Mouse (Mus musculus): ENCODE data around the gene Aldh4a1. TPM values are rescaled to one million over a fixed set of nuclear protein-coding genes. Genes with fewer than 3 reads are reported as not detected.
A peak's percentile ranks its signal among the peaks of the same experiment; 100 is the strongest.

The Aldh4a1 gene
- polyA plus RNA-seq, 1 experiment: 22.5 TPM

DNA sequence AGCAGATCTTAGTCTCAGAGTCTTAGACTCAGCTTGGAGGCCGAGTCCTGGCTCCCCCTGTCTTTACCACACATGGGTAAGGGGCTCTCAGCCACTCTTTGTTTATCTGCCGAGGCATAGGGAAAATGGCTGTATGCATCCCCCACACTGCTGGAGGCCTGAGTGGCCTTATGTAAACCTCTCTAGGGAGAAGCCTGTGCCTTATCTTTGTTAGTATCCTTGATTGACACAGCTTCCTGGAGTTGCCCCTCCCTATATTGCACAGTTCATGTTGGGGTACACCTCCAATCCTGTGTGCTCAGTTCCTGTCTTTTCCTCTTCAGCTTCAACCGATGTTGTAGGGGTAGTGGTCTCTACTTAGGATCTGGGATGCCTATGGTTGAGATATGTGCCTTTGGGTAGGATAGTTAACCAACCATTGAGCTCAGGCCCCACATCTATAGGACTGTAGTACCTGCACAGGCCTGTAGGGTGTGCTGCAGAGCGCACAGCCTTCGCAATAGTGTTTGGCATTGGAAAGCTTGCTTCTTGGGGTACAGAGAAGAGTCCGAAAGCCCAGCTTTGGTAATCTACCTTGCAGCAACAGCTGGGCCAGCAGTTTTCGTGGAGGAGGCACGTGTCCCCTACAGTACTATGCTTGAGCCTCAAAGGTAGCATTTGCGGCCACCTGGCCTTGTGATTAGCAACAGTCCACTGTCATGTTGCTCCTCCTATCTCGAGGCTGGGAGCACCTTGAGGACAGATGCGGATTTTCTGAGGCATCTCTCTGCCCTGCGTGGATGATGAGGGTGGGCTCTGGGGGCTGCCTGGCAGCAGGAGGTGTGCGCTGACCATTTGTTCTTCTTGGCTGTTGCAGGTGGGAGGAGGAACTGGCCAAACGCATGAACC, 20.1 kb upstream of the Aldh4a1 start, which contains the start of gene Gm21969:
TSS of gene Gm21969 (plus strand) at position 830 of the 888 bp plus-strand sequence.
- peak in 1 of 2 experiments; percentile 70 for DNase-seq
- 53% methylated on average over 14 of the region's 14 CpGs for WGBS
- H3K27me3 ChIP-seq (ENCODE audit: control insufficient read depth, insufficient read depth, low read length): no peaks in the 10 kb centered on the region
- H3K4me1 ChIP-seq (ENCODE audit: control insufficient read depth, insufficient read depth, low read length): peaks cover 44% of the 10 kb centered on the region
- no peak within 1 kb of the TSS for H3K4me3 ChIP-seq (replicated peaks; ENCODE audit: insufficient read depth, low read depth, low read length)
- H3K27ac ChIP-seq (ENCODE audit: insufficient read depth, low read length): no peak within 1 kb of the TSS
- TF ChIP-seq POLR2A (IDR thresholded peaks at IDR 0.05; ENCODE audit: borderline replicate concordance, insufficient read depth, low read length) (no peak), CTCF (IDR thresholded peaks at IDR 0.05; ENCODE audit: borderline replicate concordance, insufficient read depth, low read depth, low read length) (peak; percentile 86)

DNA sequence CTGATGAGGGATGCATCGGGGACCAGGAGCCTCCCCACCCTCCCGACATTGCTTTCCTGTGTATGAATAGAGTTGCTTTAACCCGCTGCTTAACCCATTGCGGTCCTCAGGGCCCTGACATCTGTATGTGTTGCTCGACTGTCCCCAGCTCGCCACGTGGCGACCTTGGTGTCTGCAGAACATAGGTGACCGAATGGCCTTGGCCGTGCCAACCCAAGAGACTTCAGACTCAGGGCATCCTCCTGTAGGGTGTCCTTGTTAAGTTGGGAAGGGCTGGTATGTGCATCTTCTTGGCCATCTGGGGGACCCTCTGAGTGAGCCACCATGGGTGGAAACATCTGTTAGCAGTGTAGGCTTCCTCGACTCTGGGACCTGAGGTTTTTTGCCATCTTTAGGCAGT, 17.4 kb upstream of the Aldh4a1 start:
- H3K27ac ChIP-seq (ENCODE audit: insufficient read depth, low read length): no peak overlapping the region
- no peak for TF ChIP-seq CTCF (IDR thresholded peaks at IDR 0.05; ENCODE audit: borderline replicate concordance, insufficient read depth, low read depth, low read length)
- no peak for TF ChIP-seq POLR2A (IDR thresholded peaks at IDR 0.05; ENCODE audit: borderline replicate concordance, insufficient read depth, low read length)
- 80% methylated on average over 11 of the region's 11 CpGs for whole genome bisulfite sequencing

DNA sequence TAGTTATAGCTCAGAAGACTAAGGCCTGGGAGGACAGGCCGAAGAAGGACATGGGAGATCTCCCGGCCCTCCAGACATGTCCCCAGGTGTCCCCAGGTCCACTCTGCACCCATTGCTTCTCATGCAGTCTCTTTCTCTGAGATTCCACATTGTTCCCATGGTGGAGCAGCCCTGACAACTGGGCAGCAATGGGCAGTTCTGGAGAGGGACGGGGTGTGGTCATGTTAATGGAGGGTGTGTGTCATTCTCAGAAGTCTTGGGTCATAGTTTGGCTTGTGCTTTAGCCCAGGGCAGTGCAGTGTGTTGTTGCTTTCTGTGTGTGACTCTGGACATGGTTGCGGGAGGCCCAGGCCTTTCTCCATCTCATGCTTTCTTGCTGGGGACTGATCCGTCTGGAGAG, 15.9 kb upstream of the Aldh4a1 start:
- no peak overlapping the region for H3K4me3 ChIP-seq (replicated peaks; ENCODE audit: insufficient read depth, low read depth, low read length)
- WGBS: 94% methylated on average over 5 of the region's 5 CpGs
- no peaks in the 10 kb centered on the region for H3K27me3 ChIP-seq (ENCODE audit: control insufficient read depth, insufficient read depth, low read length)
- H3K4me1 ChIP-seq (ENCODE audit: control insufficient read depth, insufficient read depth, low read length): peaks cover 29% of the 10 kb centered on the region
- no peak overlapping the region for H3K27ac ChIP-seq (ENCODE audit: insufficient read depth, low read length)
- no peak for TF ChIP-seq POLR2A (IDR thresholded peaks at IDR 0.05; ENCODE audit: borderline replicate concordance, insufficient read depth, low read length)
- TF ChIP-seq CTCF (IDR thresholded peaks at IDR 0.05; ENCODE audit: borderline replicate concordance, insufficient read depth, low read depth, low read length): no peak
- no peak for DNase-seq

More for the DNA sequence above, 17.4 kb upstream of the Aldh4a1 start:
- Histone ChIP-seq H3K27me3 (ENCODE audit: control insufficient read depth, insufficient read depth, low read length) (no peaks in the 10 kb centered on the region), H3K4me3 (replicated peaks; ENCODE audit: insufficient read depth, low read depth, low read length) (no peak overlapping the region), H3K4me1 (ENCODE audit: control insufficient read depth, insufficient read depth, low read length) (peaks cover 31% of the 10 kb centered on the region)
- no peak for DNase-seq

DNA sequence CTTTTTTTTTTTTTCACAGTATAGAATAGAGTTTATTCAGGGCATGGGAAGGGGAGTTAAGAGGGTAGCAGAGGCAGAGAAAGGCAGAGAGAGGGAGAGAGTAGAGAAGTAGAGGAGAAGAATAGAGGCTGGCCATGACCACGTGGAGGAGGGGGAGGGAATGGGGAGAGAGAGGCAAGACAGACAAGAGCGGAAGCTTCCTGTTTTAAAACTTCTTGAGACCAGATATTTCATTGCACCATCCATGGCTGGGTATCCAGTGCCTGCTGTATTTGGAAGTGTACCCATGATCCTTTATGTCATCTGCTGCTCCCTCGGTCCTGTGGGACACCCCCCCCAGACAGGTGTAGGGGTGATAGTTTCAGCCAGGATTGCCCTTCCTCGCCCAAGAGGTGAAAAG, 13.7 kb upstream of the Aldh4a1 start:
- no peak overlapping the region for H3K4me3 ChIP-seq (replicated peaks; ENCODE audit: insufficient read depth, low read depth, low read length)
- no peak overlapping the region for H3K27ac ChIP-seq (ENCODE audit: insufficient read depth, low read length)
- H3K4me1 ChIP-seq (ENCODE audit: control insufficient read depth, insufficient read depth, low read length): peaks cover 15% of the 10 kb centered on the region
- TF ChIP-seq POLR2A (IDR thresholded peaks at IDR 0.05; ENCODE audit: borderline replicate concordance, insufficient read depth, low read length): no peak
- no peak for TF ChIP-seq CTCF (IDR thresholded peaks at IDR 0.05; ENCODE audit: borderline replicate concordance, insufficient read depth, low read depth, low read length)
- WGBS: 62% methylated on average over 4 of the region's 4 CpGs
- DNase-seq: no peak
- H3K27me3 ChIP-seq (ENCODE audit: control insufficient read depth, insufficient read depth, low read length): no peaks in the 10 kb centered on the region

GRCm38 (mm10) chr4:139610954-139611353, 11.7 kb upstream of the Aldh4a1 start:
- Histone ChIP-seq H3K4me3 (replicated peaks; ENCODE audit: insufficient read depth, low read depth, low read length) (no peak overlapping the region), H3K4me1 (ENCODE audit: control insufficient read depth, insufficient read depth, low read length) (peaks cover 15% of the 10 kb centered on the region), H3K27ac (ENCODE audit: insufficient read depth, low read length) (no peak overlapping the region), H3K27me3 (ENCODE audit: control insufficient read depth, insufficient read depth, low read length) (no peaks in the 10 kb centered on the region)
- no peak for DNase-seq
- 55% methylated on average over 6 of the region's 6 CpGs for WGBS
- TF ChIP-seq POLR2A (IDR thresholded peaks at IDR 0.05; ENCODE audit: borderline replicate concordance, insufficient read depth, low read length) (no peak), CTCF (IDR thresholded peaks at IDR 0.05; ENCODE audit: borderline replicate concordance, insufficient read depth, low read depth, low read length) (no peak)

DNA sequence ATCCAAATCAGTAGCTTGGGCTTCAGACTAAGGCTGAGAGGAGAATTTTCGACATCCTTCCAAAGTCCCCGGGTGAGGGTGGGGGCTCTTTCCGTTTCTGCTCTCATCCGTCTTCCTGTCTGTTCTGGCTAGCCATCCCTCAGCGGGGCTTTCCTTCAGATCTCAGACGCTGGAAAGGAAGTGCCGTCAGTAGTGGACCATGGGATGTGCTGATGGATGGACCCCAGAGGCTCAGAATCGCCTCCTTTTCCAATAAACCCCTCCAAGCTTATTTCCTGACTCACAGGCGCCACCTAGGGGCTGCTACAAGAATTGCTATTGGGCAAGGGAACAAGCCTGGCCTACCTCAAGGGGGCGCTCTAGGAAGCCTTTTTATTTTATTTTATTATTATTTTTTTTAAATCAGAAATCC, 11.1 kb upstream of the Aldh4a1 start:
- DNase-seq: peak; percentile 68 to 84
- no peak overlapping the region for H3K27ac ChIP-seq (ENCODE audit: insufficient read depth, low read length)
- H3K27me3 ChIP-seq (ENCODE audit: control insufficient read depth, insufficient read depth, low read length): no peaks in the 10 kb centered on the region
- WGBS: 6% methylated on average over 10 of the region's 10 CpGs
- no peak overlapping the region for H3K4me3 ChIP-seq (replicated peaks; ENCODE audit: insufficient read depth, low read depth, low read length)
- no peak for TF ChIP-seq POLR2A (IDR thresholded peaks at IDR 0.05; ENCODE audit: borderline replicate concordance, insufficient read depth, low read length)
- TF ChIP-seq CTCF (IDR thresholded peaks at IDR 0.05; ENCODE audit: borderline replicate concordance, insufficient read depth, low read depth, low read length): peak; percentile 88
- H3K4me1 ChIP-seq (ENCODE audit: control insufficient read depth, insufficient read depth, low read length): peaks cover 15% of the 10 kb centered on the region

DNA sequence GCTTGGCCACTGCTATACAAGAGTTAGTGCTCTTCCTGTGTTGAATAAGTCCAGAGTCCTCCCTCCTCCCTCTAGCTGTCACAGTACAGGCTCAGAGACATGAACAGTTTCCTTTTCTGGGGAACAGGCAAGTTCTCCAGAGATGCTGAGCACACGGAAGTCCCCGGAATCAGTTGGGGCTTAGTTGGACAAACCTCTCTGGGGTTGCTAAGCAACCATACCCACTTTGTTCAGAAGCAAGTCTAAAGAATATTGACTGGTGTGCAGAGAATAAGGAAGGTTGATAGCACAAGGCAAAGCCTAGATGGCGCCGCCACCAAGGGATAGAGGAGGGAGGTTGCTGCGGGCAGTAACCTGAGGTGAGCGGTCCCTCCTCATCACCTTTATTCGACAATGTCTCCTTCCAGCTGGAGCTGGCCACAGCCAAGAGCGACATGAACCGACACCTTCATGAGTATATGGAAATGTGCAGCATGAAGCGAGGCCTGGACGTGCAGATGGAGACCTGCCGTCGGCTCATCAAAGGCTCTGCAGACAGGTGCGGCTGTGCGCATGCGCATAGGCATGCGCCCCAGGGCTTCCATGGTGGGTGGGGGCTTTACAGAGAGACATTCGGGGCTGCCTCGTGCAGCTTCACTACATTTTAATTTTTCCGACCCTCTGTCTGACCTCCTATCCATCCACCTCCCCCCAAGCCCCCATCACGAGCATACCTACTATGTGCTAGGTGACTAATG, 8.0 kb upstream of the Aldh4a1 start:
- Histone ChIP-seq H3K4me1 (ENCODE audit: control insufficient read depth, insufficient read depth, low read length) (peaks cover 3% of the 10 kb centered on the region; the same call in 1 of the 2 replicates), H3K27ac (ENCODE audit: insufficient read depth, low read length) (no peak overlapping the region), H3K27me3 (ENCODE audit: control insufficient read depth, insufficient read depth, low read length) (no peaks in the 10 kb centered on the region), H3K4me3 (replicated peaks; ENCODE audit: insufficient read depth, low read depth, low read length) (no peak overlapping the region)
- WGBS: 87% methylated on average over 21 of the region's 21 CpGs
- no peak for TF ChIP-seq POLR2A (IDR thresholded peaks at IDR 0.05; ENCODE audit: borderline replicate concordance, insufficient read depth, low read length)
- no peak for TF ChIP-seq CTCF (IDR thresholded peaks at IDR 0.05; ENCODE audit: borderline replicate concordance, insufficient read depth, low read depth, low read length)
- no peak for DNase-seq
